Mouse (Mus musculus) T-cell, adult 2 months (primary cell): ENCODE measurements around the gene Acot1.
"Not testable (repeated sequence)": the region's sequence is repeated elsewhere in the genome, so short reads cannot be mapped to it uniquely, and the experiment has no call there.

Experiments used
- DNase-seq: peaks from one replicate; pipeline ENCODE4 v3.0.0; 2022; ENCODE audit warnings: low spot score

The Acot1 gene

DNA sequence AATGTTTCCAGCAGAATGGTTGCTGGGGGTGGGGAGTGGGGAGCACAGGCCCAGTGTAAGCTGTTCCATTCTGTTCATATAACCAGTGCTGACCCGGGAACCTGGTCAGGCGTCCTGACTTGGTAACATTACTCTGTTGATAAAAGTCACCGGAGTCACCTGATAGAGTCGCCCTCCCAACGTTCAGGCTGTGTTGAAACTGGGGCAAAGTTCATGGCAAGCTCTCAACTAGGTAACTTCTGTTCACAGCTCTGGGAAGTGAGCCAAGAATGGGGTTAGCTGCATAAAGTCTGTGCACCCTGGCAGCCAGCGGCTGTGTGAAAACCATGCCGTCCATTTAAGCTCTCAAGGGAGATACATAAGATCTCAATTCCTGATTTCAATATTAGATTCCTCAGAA lies 11.2 kb downstream of the Acot1 start:
- not testable (repeated sequence) for DNase-seq

DNA sequence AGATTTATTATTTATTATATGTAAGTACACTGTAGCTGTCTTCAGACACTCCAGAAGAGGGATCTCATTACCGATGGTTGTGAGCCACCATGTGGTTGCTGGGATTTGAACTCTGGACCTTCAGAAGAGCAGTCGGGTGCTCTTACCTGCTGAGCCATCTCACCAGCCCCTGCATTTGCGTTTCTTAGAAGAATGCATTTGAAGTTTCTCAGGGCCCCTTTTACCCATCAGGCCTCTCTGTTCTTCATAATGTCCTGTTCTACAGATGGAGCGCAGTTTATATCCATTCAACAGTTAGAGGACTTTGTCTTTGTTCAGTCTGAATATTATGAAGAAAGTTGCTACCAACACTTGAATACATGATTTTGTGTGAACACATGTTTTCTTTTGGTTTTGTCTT lies 13.0 kb downstream of the Acot1 start:
- not testable (repeated sequence) for DNase-seq

DNA sequence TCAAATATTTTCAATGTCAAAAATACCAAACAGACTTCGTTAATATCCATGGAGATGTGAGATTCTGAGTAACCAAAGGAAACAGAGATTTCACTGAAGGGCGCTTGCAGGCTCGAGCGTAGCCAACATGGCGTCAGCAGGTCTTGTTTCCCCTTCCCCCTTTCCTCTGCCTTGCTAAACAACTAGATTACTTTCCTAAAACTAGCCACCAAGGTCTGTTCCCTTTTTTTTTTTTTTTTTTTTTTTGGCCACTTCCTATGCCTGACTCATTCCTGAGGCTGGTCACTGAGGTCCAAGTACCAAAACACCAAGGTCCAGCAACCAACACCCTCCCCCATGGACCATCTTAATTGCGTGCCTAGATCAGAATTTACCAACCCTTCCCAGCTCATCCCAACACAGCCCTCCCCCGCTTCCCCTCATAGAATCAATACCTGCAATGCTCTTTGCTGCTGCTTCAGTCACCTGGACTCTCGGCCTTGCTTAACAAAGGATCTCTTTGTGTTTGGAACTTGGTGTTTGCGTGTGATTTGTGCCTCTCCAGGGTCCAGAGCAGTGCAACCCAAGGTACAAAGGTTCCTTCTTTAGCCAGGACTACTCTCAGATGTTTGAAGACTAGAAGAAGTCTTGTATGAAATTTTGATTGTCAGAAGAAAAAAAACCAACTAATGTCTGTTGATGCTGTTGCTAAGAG lies 13.9 kb downstream of the Acot1 start:
- no peak for DNase-seq

DNA sequence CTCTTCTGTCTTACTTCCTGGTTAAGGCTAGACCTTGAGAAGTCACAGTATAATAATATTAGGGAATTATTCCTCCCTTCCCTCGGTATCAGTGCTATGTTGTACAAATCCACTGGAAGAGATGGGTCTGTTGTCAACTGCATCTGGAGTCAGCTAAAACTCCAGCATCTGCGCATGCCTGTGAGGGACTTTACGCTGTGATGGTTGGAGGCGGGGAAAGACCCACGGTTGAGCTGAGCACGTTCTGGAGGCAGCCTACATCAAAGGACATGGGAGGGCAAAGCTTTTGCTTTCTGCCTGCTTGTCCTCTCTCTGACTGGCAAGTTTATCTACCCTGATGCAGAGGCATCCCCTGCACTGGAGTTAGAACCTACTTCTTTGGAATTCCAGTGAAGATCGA lies 16.6 kb downstream of the Acot1 start:
- no peak for DNase-seq

DNA sequence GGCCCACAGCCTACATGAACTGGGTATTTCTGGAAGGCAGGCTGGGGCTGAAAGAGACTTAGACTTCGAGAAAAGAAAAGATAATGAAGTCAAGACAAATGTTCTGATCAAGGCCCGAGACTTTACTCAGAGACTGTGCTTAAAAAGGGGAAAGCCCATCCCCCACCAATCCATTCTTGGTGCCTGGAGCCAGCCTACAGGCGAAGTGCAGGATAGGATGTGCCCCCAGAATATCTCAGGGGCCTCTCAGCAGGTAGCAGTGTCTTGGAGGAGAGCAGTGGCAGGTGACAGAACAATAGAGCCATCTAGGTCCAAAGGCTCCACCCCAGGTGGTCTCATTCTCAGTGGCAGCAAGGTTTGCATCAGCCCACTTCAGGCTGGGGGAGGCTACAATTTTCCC lies 19.0 kb downstream of the Acot1 start:
- not testable (repeated sequence) for DNase-seq

DNA sequence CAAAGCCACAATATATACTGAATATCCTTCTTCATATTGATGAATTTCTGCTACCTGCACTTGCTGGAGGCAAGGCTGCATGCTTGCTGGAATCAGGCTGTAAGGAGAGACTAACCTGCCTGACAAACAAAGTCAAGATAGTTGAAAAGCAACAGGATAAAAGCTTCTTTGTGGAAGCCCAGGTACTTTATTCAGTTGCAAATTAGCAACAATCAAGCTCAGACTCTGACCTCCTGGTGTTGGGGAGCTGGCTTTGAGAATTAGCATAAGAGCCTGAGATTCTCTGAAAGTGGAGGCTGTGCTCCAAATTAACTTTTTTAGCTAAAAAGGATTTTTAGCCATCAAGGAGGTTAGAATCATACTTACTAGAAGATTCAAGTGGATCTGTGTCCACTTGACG lies 19.8 kb downstream of the Acot1 start:
- not testable (repeated sequence) for DNase-seq

DNA sequence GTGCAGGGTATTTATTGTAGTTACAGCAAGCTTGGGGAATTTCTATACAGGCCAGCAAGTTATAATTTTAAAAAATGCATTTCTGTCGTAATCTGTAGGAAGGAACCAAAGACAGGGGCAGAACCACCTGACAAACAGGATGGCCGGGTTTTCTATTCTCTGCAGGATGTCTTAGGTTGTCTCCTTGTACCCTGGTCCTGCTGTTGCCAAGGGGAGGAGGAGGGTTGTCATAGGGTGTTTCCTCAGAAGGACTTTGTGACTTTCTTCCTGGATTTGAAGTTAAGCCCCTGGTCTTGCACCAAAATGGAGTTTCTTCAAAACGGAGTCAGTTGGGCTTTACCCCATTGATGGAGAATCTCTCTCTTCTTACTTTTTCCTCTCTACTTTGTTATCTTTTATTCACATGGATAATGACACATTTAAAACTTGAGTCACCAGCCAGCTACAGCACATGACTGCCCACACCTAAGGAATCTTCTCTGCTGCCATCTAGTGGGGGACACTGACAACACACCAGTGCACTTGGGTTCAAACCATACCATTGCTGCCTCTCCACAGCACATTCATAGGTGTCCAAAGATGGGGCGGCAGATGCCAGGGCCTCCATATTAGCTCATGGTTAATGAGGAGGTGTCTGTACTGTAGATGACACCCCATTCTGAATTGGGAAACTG lies 21.5 kb downstream of the Acot1 start:
- peak; percentile 75 for DNase-seq

DNA sequence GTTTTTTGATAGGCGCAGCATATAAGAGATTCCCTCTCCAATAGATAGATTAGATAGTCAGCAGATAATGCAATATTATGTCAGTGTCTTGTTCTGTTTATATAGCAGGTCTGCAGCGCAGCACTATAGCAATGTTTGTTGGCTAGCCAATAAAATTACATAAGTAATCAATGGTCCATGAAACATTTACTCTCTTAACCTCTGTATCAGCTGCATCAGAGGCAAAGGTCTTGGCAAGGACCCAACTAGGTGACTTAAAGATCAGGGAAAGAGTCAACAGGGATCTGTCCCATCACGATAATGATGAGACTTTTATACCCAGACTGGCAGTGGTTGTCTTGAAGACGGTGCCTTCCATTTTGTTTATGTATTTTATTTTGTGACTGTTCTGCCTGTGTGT lies 23.6 kb downstream of the Acot1 start:
- DNase-seq, result no peak

DNA sequence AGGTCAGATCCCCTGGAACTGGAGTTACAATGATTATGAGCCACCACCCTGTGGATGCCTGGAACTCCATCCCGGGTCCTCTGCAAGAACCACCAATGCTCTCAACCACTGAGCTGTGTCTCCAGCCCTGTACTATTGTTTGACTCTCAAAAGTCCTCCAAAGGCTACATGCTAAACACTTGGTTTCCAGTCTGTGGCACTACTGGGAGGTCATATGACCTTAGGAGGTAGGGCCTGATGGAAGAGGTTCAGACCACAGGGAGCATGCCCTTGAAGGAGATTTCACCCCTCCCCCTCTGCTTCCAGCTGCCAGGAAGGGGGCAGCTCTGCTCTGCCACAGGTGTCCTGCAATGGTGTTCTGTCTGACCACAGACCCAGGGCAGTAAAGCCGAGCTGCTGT lies 24.0 kb downstream of the Acot1 start:
- DNase-seq, result not testable (repeated sequence)

DNA sequence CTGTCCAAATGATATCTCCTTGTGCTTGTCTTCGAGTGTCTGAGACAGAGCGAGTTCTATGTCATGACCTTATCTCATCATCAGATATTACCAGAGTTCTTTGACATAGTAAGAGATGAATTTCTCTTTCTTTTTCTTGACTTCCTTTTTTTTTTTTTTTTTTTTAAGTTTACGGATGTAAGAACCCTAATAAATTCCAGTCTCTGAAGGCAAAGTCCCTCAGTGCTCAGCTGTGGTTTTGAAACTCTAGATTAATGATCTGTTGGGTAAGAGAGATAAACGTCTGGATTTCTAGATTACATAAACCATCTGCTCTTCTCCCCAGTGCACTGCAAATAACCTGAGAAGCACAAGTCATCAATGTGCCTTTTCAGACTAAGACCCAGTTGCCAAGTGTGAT lies 24.8 kb downstream of the Acot1 start:
- DNase-seq, result no peak

DNA sequence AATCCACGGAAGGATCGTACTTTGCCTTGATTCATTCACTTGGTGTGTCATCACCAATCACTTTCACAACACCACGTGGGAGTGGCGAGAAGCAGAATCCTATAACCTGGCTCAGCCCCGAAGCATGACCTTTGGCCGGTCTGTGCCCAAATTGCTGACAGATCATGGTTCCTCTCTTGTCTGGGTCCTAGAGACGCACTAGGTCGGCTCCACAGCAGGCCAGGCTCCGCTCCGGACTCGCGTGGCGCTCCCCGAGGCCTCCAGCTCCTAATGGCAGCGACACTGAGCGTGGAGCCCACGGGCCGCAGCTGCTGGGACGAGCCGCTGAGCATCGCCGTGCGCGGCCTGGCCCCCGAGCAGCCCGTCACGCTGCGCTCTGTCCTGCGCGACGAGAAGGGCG lies 29.0 kb downstream of the Acot1 start, which contains the start of gene Acot4:
Gene Acot4, plus strand, starts transcription at position 139 of the 400 bp plus-strand sequence.
- DNase-seq, result peak; percentile 2

DNA sequence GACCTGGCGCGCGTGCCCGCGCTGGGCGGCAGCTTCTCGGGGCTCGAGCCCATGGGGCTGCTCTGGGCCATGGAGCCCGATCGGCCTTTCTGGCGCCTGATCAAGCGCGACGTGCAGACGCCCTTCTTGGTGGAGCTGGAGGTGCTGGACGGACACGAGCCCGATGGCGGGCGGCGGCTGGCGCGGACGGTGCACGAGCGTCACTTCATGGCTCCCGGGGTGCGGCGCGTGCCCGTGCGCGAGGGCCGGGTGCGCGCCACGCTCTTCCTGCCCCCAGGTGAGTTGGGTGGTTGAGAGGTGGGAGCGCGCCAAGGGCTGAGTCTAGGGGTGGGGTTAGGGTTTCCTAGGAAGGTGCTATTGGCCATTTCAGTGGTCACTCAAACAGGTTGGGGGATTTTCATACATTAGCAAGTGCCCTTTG lies 29.4 kb downstream of the Acot1 start, which contains the start of gene Gm49366:
Gene Gm49366, plus strand, starts transcription at position 245 of the 421 bp plus-strand sequence.
- DNase-seq, result peak; percentile 8

DNA sequence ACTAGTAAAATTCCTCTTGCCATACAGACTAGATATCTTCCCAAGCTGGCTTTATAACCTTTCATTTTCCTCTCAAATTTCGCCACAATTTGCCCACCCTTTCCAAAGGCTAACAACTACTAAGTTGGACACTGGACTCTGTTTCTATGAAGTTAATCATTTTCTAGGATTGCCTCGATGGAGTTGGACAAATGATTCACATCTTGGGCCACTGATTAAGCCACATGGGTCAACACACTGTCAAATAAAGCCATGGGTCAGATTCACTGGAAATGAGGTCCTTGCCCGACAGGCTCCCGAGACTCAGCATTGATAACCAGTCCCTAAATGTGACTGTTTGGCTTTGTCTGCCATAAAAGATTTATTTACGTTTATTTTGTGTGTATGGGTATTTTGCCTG lies 33.0 kb downstream of the Acot1 start:
- no peak for DNase-seq

DNA sequence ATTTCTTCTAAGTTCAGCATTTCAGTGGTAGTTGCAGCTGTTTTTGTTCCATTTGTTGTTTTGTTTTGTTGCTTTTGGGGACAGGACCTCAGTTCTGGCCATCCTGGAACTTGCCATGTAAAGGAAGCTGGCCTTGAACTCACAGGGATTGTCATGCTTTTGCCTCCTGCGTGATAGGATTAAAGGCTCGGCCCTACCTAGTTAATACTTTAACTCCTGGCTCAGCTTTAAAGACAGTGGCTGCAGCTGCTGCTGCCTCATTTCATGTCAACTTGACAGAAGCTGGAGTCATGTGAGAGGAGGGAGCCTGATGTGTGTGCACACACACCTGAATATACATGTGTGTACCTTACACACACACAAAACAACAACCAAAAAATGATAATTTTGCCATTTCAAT lies 34.8 kb downstream of the Acot1 start:
- DNase-seq, result no peak

DNA sequence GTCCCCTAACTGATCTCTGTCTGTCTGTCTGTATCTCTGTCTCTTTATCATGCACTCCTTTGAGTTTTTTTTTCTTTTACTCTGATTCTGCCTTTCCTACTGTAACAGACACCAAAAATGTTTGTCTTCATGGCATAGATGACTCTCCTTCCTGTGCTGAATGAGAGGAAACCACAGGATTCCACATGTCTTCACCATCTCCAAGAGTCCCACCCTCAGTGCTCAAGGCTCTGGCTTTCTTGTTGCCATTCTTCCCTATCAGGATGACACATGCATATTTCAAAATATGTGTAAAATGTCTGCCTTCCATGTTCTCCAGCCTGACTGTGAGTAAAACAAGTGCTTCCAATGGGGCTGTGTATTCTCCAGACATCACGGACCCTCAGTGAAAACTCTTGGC lies 37.6 kb downstream of the Acot1 start:
- DNase-seq, result no peak

DNA sequence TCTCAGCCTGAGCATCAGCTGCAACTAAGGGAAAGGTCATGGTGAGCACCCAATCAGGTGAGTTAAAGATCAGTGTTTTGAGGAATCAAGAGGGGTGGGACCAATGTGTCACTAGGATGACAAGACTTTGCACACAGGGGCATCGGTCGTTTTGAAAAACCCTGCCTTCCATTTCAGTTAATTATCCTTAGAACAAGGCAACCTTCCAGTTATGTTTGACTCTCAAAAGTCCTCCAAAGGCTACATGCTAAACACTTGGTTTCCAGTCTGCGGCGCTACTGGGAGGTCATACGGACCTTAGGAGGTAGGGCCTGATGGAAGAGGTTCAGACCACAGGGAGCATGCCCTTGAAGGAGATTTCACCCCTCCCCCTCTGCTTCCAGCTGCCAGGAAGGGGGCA lies 41.5 kb downstream of the Acot1 start:
- not testable (repeated sequence) for DNase-seq

DNA sequence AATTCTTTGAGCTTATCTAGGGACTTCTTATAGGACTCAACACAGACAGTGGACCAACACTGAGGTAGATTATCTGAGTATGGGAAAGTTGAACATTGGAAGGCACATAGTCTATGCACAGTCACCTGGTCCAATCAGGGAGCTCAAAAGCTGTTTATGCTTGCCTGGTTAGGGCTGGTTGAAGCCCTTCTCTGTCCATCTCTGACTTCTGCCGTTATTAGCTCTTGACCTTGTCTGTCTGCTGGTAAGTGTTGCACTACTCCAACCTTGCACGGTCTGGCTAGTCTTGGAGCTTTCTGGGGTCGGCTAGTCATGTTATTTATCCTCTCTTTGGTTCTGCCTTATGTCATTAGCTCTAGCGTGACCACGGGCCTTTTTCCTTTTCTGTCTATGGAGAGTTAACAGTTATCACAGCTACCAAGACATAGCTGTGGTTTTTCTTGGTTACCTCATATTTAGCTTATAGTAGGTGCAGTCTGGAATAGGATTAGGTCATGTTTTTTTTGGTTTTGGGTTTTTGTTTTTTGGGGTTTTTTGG lies 42.7 kb downstream of the Acot1 start, which contains the start of gene Acot3:
Gene Acot3, plus strand, starts transcription at position 208 of the 538 bp plus-strand sequence.
- DNase-seq, result no peak

DNA sequence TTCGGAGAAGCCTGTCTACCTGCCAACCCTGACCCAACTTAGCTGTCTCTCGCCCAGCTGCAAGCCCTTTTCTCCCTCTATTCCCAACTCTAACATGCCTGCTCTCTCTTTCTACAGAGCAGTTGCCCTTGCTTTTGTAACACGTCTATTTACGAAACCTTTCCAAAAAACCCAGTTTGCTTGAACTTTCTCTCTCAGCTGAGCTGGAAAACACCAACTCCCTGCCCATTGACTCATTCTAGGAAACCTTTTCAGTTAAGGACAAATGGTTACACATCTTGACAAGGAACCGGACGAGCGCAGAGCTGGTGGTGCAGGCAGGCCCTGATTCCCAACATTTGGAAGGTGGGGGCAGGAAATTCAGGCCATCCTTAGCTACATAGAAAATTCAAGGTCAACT lies 43.3 kb downstream of the Acot1 start:
- DNase-seq, result no peak

DNA sequence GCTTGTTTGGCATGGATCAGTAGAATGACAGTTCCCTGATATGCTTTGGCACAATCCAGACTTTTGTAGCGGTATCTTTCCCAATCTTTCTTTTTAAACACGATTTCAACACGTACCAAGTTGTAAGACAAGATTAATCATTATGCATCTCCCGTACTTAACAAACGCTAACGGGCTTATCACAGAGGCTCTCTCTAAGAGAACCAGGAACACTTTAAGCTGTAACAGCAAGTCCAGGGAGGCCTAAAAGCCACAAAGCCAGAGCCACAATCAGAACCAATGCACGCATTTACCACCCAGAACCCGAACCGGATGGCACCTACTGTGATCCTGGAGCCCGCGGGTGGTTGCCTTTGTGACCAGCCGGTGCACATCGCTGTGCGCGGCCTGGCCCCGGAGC lies 43.9 kb downstream of the Acot1 start:
- no peak for DNase-seq

DNA sequence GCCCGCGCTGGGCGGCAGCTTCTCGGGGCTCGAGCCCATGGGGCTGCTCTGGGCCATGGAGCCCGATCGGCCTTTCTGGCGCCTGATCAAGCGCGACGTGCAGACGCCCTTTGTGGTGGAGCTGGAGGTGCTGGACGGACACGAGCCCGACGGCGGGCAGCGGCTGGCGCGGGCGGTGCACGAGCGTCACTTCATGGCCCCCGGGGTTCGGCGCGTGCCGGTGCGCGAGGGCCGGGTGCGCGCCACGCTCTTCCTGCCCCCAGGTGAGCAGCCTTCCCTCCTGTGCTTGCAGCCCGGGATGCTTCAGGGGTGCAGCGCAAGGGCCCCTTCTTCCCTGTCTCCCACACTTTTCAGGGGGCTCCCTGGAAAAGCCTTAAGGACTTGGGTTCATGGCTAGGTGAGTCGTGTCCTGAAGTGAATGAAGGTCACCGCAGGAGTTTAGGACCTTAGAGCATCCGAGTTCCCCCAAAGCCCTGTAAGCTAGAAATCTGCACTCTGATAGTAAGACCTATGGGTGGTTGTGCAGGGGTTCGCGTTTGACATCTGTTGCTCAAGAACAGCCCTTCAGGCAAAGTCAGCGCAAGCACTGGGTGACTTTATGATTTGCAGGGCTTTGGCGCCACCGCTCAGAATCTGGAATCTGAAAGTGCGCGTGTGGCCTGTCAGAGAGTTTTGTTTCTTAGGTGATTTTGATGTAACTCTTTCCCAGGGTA lies 44.5 kb downstream of the Acot1 start:
- DNase-seq, result no peak

DNA sequence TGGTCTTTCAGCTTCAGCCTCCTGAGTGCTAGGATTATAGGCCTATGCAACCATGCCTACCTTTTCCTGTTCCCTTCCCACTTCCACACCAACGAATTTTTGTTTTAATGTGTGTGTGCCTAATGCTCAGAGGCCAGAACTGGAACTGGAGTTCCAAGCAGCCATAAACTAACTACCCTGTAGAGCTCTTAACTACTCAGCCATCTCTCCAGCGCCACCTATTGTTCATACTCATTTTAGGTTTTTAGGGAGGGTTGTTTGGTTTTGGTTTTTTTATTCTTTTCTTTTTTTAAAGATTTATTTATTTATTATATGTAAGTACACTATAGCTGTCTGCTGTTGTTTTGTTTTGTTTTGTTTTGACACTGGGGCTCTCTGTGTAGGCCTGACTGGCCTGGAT lies 51.7 kb downstream of the Acot1 start:
- DNase-seq, result peak; percentile 10

DNA sequence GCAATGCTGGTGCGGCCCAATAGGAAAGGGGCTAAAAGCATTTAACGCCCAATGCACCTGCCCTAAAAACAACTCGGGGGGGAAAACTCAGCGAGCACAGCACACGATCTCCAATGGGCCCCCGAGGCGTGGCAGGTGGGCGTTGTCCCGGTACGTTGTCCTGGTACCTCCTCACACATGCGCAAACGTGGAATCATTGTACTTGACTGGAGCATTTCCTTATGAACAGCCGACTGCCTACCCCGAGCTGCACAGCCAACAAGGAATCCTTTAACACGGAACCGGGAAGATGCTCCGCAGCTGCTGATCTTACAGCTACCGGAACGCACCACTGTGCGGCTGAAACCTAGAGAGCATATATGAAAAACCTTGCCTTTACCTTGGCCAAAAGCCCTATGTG lies 53.0 kb downstream of the Acot1 start:
- no peak for DNase-seq

DNA sequence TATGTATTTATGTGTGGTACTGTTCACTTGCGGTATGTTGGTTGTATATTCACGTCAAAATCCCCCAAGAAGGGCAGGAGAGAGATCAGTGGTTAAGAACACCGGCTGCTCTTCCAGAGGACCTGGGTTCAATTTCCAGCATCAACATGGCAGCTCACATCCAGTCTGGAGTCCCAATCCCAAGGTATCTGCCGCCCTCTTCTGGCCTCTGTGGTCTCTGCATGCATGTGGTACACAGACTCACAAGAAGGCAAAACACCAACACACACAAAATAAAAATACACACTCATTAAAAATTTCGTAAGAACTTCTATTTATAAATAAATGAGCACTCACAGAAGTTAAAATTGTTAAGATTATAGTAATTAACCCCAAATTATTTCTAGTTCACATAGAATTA lies 53.9 kb downstream of the Acot1 start:
- DNase-seq, result no peak
